Mouse (Mus musculus) layer of hippocampus, postnatal 10 days (tissue): Measurements from ENCODE around the gene Atrip. TPM values are rescaled to one million over a fixed set of nuclear protein-coding genes. Genes with fewer than 3 reads are reported as not detected.

ENCODE experiments used
- DNase-seq, 2 experiments: peaks; one replicate each; pipeline ENCODE4 v3.0.0; 2021; ENCODE audit warnings: low spot score in 2 of 2
- total RNA-seq, 2 experiments: library from RNA; stranded (reverse); gene quantifications; 2 replicates each; pipeline ENCODE4 v1.2.3; 2021

The Atrip gene
- total RNA-seq, 2 experiments from 2014 or later = 28.5 to 29.9 TPM

GRCm38 (mm10) chr9:109098366-109098765 is 24.4 kb upstream of the Atrip start:
- no peak for DNase-seq

GRCm38 (mm10) chr9:109097831-109098230 is 23.9 kb upstream of the Atrip start:
- DNase-seq = peak; percentile 76 to 84

GRCm38 (mm10) chr9:109097291-109097690 is 23.4 kb upstream of the Atrip start:
- no peak for DNase-seq

GRCm38 (mm10) chr9:109096856-109097255 is 22.9 kb upstream of the Atrip start:
- DNase-seq = no peak

- DNase-seq = peak; percentile 41 to 58
Observed at GRCm38 (mm10) chr9:109096251-109096661, 22.3 kb upstream of the Atrip start.

- DNase-seq = peak; percentile 80 to 86
Observed at GRCm38 (mm10) chr9:109095137-109095982, 21.4 kb upstream of the Atrip start, which contains the start of gene Plxnb1. Gene Plxnb1, plus strand, starts transcription at chr9:109095389.

GRCm38 (mm10) chr9:109094553-109095136 is 20.7 kb upstream of the Atrip start:
- no peak for DNase-seq

GRCm38 (mm10) chr9:109093786-109094552 is 20.0 kb upstream of the Atrip start:
- no peak for DNase-seq

GRCm38 (mm10) chr9:109092799-109093198 is 18.9 kb upstream of the Atrip start:
- no peak for DNase-seq

- DNase-seq = no peak
Observed at GRCm38 (mm10) chr9:109091802-109092201, 17.9 kb upstream of the Atrip start.

GRCm38 (mm10) chr9:109090446-109090845 is 16.5 kb upstream of the Atrip start:
- DNase-seq = no peak

GRCm38 (mm10) chr9:109087987-109088386 is 14.1 kb upstream of the Atrip start:
- peak; percentile 63 to 72 for DNase-seq

GRCm38 (mm10) chr9:109084922-109085321 is 11.0 kb upstream of the Atrip start:
- DNase-seq = no peak

GRCm38 (mm10) chr9:109082124-109082800 is 8.3 kb upstream of the Atrip start, which contains the start of the genes Ccdc51 and Tma7:
Gene Ccdc51, plus strand, starts transcription at chr9:109082493.
Gene Tma7, minus strand, starts transcription at chr9:109082587.
- peak; percentile 74 to 85 for DNase-seq

- DNase-seq = no peak
Observed at GRCm38 (mm10) chr9:109081749-109082123, 7.8 kb upstream of the Atrip start.

GRCm38 (mm10) chr9:109080516-109080915 is 6.6 kb upstream of the Atrip start:
- DNase-seq = no peak

- DNase-seq = no peak
Observed at GRCm38 (mm10) chr9:109068095-109068735, 5.7 kb downstream of the Atrip start.

GRCm38 (mm10) chr9:109060898-109061295 is 13.0 kb downstream of the Atrip start:
- no peak for DNase-seq

- peak in 1 of 2 experiments; percentile 42 for DNase-seq
Observed at GRCm38 (mm10) chr9:109060184-109060897, 13.6 kb downstream of the Atrip start.
